ENCODE assay signal across 13 mouse cellular contexts in genomic region chr4:140223067-140223466, GRCm38 (mm10). TPM values are rescaled to one million over a fixed set of nuclear protein-coding genes. Genes with fewer than 3 reads are reported as not detected.
DNase-seq lines count a peak whose midpoint lies in the region; ATAC-seq lines count a peak whose summit lies in the region.
"Had no signal": no experiment of that assay in that cellular context is flagged by ENCODE, and none has a peak within 500 bp of the region (broad histone marks: within the 10 kb centered on the region; RNA-seq: fewer than 3 reads in every experiment).

No protein-coding gene starts in this region.

- no peaks in the 10 kb centered on the region for H3K9me3 ChIP-seq in forebrain, embryonic 14.5 days (replicated peaks; ENCODE audit: control insufficient read depth, low read length)
- H3K9me3 ChIP-seq in forebrain, embryonic 13.5 days (replicated peaks), result no peaks in the 10 kb centered on the region
- H3K9me3 ChIP-seq: forebrain, embryonic 10.5 days had no signal

- H3K9ac ChIP-seq in forebrain, embryonic 14.5 days (ENCODE audit: low read length), result no peak overlapping the region
- H3K9ac ChIP-seq in forebrain, embryonic 13.5 days, result no peak overlapping the region

- H3K36me3 ChIP-seq in forebrain, embryonic 14.5 days (ENCODE audit: control insufficient read depth, insufficient read depth, low read length), result no peaks in the 10 kb centered on the region
- no peaks in the 10 kb centered on the region for H3K36me3 ChIP-seq in forebrain, embryonic 13.5 days (ENCODE audit: poor library complexity, severe bottlenecking)
- H3K36me3 ChIP-seq: forebrain, embryonic 10.5 days had no signal

- 0 out of 2 replicates have a peak overlapping the region, but pooled peaks have one; percentile 9 for H3K27ac ChIP-seq in forebrain, embryonic 14.5 days (ENCODE audit: low read depth, low read length)
- H3K27ac ChIP-seq in forebrain, embryonic 13.5 days, result no peak overlapping the region

- no peak for DNase-seq in forebrain, embryonic 14.5 days (ENCODE audit: low spot score)
- DNase-seq in layer of hippocampus, postnatal 10 days (ENCODE audit: low spot score in 2 of 2), result peak; percentile 30 to 45
- no peak for DNase-seq in layer of hippocampus, adult 9-11 months
- peak; percentile 21 for DNase-seq in retina, postnatal 1 day
- no peak for DNase-seq in retina, embryonic 14.5 days (ENCODE audit: low spot score)
- DNase-seq: cerebellum, postnatal 25 days; heart, adult 18-20 months; thymus, adult 2 months had no signal

- H3K27me3 ChIP-seq in forebrain, embryonic 14.5 days (replicated peaks; ENCODE audit: control insufficient read depth, insufficient read depth, low read length), result no peaks in the 10 kb centered on the region
- no peaks in the 10 kb centered on the region for H3K27me3 ChIP-seq in forebrain, embryonic 13.5 days

- peaks cover 30% of the 10 kb centered on the region for H3K4me1 ChIP-seq in forebrain, embryonic 14.5 days (ENCODE audit: control insufficient read depth, insufficient read depth, low read length)
- peaks cover 77% of the 10 kb centered on the region for H3K4me1 ChIP-seq in forebrain, embryonic 13.5 days

- no peak for ATAC-seq in forebrain, embryonic 14.5 days
- no peak for ATAC-seq in forebrain, embryonic 13.5 days
- no peak for ATAC-seq in monocyte, adult 5-6 weeks (replicated peaks; ENCODE audit: insufficient number of reproducible peaks, low FRiP score, low TSS enrichment, poor library complexity, severe bottlenecking)

- no peak overlapping the region for H3K4me2 ChIP-seq in forebrain, embryonic 14.5 days (ENCODE audit: low read length)
- no peak overlapping the region for H3K4me2 ChIP-seq in forebrain, embryonic 13.5 days
- H3K4me2 ChIP-seq: liver, embryonic 11.5 days had no signal

- H3K4me3 ChIP-seq in forebrain, embryonic 14.5 days (ENCODE audit: low read depth, low read length), result no peak overlapping the region
- H3K4me3 ChIP-seq in forebrain, embryonic 13.5 days, result no peak overlapping the region
- H3K4me3 ChIP-seq: forebrain, embryonic 10.5 days had no signal

- WGBS in forebrain, embryonic 14.5 days, result 60% methylated on average over 12 of the region's 12 CpGs
- WGBS in forebrain, embryonic 13.5 days, result 64% methylated on average over 12 of the region's 12 CpGs

RNA-seq across cellular contexts. Expression of gene Igsf21, which starts 23.5 kb away (rescaled TPM):
- polyA plus RNA-seq in forebrain, embryonic 14.5 days (2014; fragmentation: Nextera tagmentation; extraction: Ambion mirVana), result 30.0 and 40.3 TPM in 2 replicates
- 28.6 and 29.4 TPM in 2 replicates for polyA plus RNA-seq in forebrain, embryonic 13.5 days (2015; fragmentation: Nextera tagmentation; extraction: Ambion mirVana)
- 10 to 100 TPM; 96.1 to 97.0 TPM for total RNA-seq in layer of hippocampus, postnatal 10 days (2021)
- not detected in 3 replicates for total RNA-seq in monocyte, adult 5-6 weeks (2017)
- total RNA-seq: megakaryocyte progenitor cell, adult 5-6 weeks had no signal

Comparison
In these comparisons a context has a peak if more than half of its experiments do, and no peak if none do; other contexts are left out.
1. DNase-seq: peak in layer of hippocampus, postnatal 10 days (2 of 2) and retina, postnatal 1 day (single experiment); none in forebrain, embryonic 14.5 days (single experiment), layer of hippocampus, adult 9-11 months (single experiment) and retina, embryonic 14.5 days (single experiment).
2. RNA of gene Igsf21, which starts 23.5 kb away (total RNA-seq): 96.1 to 97.0 TPM in layer of hippocampus, postnatal 10 days; not detected in monocyte, adult 5-6 weeks; every median in the first group is over 10 times any median in the second.